Mouse (Mus musculus) limb, embryonic 10.5 days (tissue): ENCODE measurements around the gene Ppt2. TPM values are rescaled to one million over a fixed set of nuclear protein-coding genes. Genes with fewer than 3 reads are reported as not detected.

Source experiments
- DNase-seq: peaks from one replicate; pipeline ENCODE4 v3.0.0-alpha.2; 2017; ENCODE audit warnings: low spot score
- H3K27ac ChIP-seq: fragments of 300-500 bp; sonication (generic); 2 replicates; pipeline ENCODE4 v1.5.1; 2016; ENCODE audit warnings: mild to moderate bottlenecking
- H3K27me3 ChIP-seq: fragments of 300-500 bp; sonication (generic); 2 replicates; pipeline ENCODE4 v1.6.1; 2016; ENCODE audit warnings: low read depth, mild to moderate bottlenecking; ENCODE audit not compliant: poor library complexity, severe bottlenecking
- H3K36me3 ChIP-seq: fragments of 300-500 bp; sonication (generic); 2 replicates; pipeline ENCODE4 v1.6.1; 2016; ENCODE audit warnings: mild to moderate bottlenecking, moderate library complexity
- H3K4me1 ChIP-seq: fragments of 300-500 bp; sonication (generic); 2 replicates; pipeline ENCODE4 v1.6.1; 2016
- H3K4me3 ChIP-seq: fragments of 300-500 bp; sonication (generic); 2 replicates; pipeline ENCODE4 v1.5.1; 2016; ENCODE audit warnings: mild to moderate bottlenecking, moderate library complexity
- H3K9me3 ChIP-seq: fragments of 300-500 bp; sonication (generic); replicated peaks from 2 replicates; pipeline ENCODE4 v1.6.1; 2016; ENCODE audit warnings: mild to moderate bottlenecking
- WGBS: fragments of 180-500 bp; shearing (Covaris S2); methylation state at CpG from one replicate; pipeline ENCODE4 v1.1.7; 2016; 5-methylcytosine and 5-hydroxymethylcytosine counted together
- polyA plus RNA-seq: library from polyadenylated mRNA; unstranded; fragments of >200 nt; fragmentation: Nextera tagmentation; extraction: Ambion mirVana; gene quantifications from 2 replicates; pipeline ENCODE4 v1.2.1, GENCODE M21; 2016

Gene Ppt2
- polyA plus RNA-seq, 1 experiment from 2014 or later, result 21.0 TPM

DNA sequence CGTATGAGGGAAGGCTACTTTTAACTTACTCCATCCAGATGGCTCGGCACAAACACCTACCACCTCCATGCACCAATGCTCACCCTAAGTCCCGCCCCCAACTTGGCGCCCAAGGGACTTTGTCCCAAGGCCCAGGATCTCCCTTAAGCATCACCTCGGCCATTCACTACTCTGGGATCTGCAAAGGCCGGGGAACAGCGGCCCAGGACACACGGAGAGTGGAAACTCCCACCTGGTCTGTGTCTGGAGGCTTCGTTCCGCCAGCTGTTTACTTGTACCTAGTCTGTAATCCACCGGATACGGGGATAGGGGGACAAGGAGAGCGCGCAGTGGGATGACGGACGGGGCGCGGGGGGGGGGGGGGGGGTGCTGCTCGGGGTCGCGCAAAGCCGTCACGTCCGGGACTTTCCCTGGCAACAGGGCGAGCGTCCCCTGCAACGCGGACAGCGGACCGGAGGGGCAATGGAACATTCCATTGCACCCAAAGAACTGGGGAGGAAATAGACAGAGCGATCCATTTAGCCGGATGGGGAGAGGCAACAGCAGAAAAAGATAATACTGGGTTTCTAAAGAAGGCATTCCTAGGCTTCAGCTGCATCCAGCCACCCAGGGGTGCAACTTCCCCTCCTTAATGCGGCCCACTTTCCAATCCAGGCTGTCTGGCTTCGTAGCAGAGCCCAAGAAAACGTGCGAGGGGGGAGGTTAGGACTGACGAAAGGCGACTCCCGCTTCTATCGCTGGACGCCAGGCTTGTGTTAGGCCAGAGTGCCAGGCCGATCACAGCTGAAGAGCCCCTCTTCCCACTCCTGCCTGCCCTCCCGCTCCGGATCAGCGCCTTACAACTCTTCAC is 992 bp downstream of the Ppt2 start:
- Histone ChIP-seq H3K9me3 (no peaks in the 10 kb centered on the region), H3K4me1 (peaks cover 58% of the 10 kb centered on the region), H3K27me3 (peaks cover 41% of the 10 kb centered on the region), H3K27ac (peak overlapping the region; percentile 92), H3K36me3 (peaks cover 25% of the 10 kb centered on the region), H3K4me3 (peak overlapping the region; percentile 74)
- DNase-seq, result peak; percentile 94
- WGBS, result under 1% methylated on average over 42 of the region's 45 CpGs

DNA sequence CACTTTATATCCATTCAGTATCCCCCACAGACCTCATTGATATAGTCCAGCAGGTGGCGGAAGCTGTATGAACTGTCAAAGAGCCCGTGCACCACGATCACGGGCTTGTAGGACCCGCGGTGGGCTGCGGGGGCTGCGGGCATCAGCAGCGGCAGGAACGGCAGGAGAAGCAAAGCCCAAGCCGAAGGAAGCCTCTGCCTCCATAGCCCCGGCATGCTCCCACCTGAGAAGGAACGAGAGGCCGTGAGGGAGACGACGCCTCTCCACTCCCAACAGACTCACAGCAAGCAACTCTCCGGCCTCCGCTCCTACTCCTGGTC is 1.6 kb downstream of the Ppt2 start:
- Histone ChIP-seq H3K4me1 (peaks cover 53% of the 10 kb centered on the region), H3K9me3 (no peaks in the 10 kb centered on the region), H3K27ac (peak overlapping the region; percentile 92), H3K4me3 (peak overlapping the region; percentile 74), H3K27me3 (peaks cover 35% of the 10 kb centered on the region), H3K36me3 (peaks cover 30% of the 10 kb centered on the region)
- peak; percentile 59 for DNase-seq
- WGBS, result 0% methylated on average over 18 of the region's 18 CpGs

DNA sequence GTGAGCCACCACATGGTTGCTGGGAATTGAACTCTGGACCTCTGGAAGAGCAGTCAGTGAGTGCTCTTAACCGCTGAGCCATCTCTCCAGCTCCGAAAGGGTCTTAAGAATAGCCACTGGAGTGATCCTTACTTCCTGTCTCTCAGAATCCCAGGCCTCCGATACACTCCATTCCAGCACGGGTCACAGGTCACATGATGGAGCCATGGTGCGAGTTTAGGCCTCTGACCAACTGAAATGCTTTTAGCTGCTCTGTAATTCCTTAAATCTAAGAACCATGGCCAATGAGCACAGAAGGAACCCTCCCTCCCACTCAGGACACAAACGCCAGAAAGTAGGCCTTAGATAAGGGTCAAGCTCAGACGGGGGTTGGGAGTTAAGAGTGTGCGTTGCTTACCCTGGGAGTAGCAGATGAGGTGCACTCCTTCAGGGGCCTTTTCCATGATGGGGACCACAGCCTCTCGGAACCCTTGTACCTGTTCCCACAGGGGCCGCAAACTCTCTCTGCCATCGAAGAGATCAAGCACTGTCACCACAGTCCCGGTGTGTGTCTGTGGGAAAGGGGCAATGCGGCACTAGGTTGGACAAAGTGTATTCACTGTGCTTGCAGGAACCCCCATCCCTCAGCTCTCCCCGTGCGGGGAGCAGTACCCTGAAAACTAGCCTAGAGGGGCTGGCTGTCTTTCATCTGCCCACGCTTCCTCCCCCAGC is 2.1 kb downstream of the Ppt2 start:
- DNase-seq, result no peak
- Histone ChIP-seq H3K36me3 (peaks cover 35% of the 10 kb centered on the region), H3K9me3 (no peaks in the 10 kb centered on the region), H3K4me1 (peaks cover 47% of the 10 kb centered on the region), H3K27me3 (peaks cover 30% of the 10 kb centered on the region), H3K27ac (peak overlapping the region; percentile 92), H3K4me3 (peak overlapping the region; percentile 74)
- 57% methylated on average over 16 of the region's 16 CpGs for WGBS

DNA sequence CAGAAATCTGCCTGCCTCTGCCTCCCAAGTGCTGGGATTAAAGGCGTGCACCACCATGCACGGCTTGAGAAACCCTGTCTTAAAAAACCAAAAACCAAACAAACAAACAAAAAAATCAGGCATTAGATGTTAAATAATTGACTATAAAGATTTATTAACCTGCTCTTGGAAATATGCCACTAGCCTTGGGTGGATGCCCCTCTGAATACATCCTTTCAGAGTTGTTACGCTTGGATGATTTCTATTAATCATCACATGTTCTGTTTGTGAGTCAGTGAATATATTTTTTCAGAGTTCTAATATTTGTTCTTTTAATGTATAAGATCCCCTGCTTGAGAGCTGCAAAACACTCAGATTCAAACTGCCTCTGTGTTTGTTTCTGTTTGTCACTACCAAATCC is 3.3 kb downstream of the Ppt2 start:
- H3K4me3 ChIP-seq, result no peak overlapping the region
- H3K36me3 ChIP-seq, result peaks cover 43% of the 10 kb centered on the region
- H3K27me3 ChIP-seq, result peaks cover 17% of the 10 kb centered on the region
- no peak for DNase-seq
- WGBS, result 98% methylated on average over 3 of the region's 3 CpGs
- peaks cover 35% of the 10 kb centered on the region for H3K4me1 ChIP-seq
- H3K27ac ChIP-seq, result no peak overlapping the region
- H3K9me3 ChIP-seq, result no peaks in the 10 kb centered on the region

DNA sequence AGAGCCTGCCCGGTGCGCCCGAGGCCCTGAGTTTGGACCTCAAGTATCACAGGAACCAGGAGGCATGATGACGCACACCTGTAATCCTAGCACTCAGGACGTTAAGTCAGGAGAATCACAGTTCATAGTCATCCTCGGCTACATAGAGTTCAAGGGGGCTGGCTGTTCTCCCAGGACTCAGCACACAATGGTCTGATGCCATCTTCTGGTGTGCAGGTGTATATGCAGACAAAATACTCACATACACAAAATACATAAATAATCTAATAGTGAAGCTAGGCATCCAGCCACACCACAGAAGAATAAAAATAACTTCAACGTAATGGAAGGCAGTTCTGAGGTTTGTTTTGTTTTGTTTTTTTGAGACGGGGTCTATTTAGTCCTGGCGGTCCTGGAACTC is 5.1 kb downstream of the Ppt2 start:
- H3K36me3 ChIP-seq, result peaks cover 44% of the 10 kb centered on the region
- H3K27me3 ChIP-seq, result no peaks in the 10 kb centered on the region
- peaks cover 17% of the 10 kb centered on the region for H3K4me1 ChIP-seq
- DNase-seq, result no peak
- 88% methylated on average over 9 of the region's 9 CpGs for WGBS
- H3K9me3 ChIP-seq, result no peaks in the 10 kb centered on the region
- no peak overlapping the region for H3K4me3 ChIP-seq
- no peak overlapping the region for H3K27ac ChIP-seq

DNA sequence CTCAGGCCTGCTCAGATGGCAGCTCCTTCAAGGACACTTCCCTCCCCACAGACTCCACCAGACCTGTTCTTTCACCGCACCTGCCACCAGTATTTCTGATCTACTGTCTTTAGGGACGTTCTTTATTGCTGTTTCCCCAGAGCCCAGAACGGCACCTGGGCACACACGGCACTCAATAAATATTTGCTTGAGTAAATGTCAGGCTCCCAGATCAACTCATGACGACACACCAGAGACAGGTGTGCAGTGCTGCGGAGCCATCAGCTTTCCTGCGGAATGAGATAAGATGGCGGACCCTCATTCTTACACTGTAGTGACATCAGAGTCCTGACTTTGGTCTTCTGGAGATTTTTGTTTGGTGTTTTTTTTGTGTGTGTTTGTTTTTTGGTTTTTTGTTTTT is 7.3 kb downstream of the Ppt2 start:
- Histone ChIP-seq H3K9me3 (no peaks in the 10 kb centered on the region), H3K4me1 (peaks cover 1% of the 10 kb centered on the region), H3K36me3 (peaks cover 59% of the 10 kb centered on the region), H3K27ac (no peak overlapping the region), H3K27me3 (no peaks in the 10 kb centered on the region), H3K4me3 (no peak overlapping the region)
- DNase-seq, result no peak
- 93% methylated on average over 8 of the region's 8 CpGs for WGBS

DNA sequence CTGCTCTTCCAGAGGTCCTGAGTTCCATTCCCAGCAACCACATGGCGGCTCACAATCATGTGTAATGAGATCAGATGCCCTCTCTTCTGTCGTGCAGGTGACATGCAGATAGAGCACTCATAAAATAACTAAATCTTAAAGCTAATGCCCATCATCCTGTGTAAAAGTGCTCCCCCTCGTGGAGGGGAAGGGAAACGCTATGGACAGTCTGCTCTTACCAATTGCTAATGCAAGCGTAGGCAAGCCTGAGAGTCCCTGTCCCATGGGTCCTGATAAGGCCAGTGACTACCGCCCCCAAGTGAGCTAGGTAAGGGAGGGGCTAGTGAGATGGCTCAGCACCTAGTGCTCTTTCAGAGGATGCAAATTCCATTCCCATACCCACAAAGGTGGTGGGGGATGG is 9.3 kb downstream of the Ppt2 start:
- WGBS, result 24% methylated on average over 6 of the region's 6 CpGs
- peak; percentile 69 for DNase-seq

DNA sequence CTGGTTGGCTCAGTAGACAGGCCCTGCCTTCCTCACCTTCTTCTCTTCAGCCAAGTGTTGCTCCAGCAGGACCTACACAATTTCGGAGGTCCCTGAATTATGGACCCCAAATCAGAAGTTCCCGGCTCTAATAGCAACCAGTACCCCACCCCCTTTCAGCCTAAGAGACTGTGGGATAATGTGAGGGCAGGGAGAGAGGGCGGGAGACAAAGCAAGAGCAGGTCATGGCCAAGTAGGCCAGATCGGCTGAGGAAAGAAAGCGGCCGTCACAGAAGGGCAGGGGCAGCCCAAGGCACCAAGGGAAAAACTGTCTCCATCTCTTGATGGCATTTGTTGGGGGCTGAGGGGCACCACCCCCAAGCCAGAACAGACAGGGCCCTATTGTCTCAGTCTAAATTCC is 12.4 kb downstream of the Ppt2 start, which contains the start of gene Egfl8:
Gene Egfl8, minus strand, starts transcription at position 101 of the 400 bp plus-strand sequence.
- Histone ChIP-seq H3K27me3 (no peaks in the 10 kb centered on the region), H3K36me3 (peaks cover 72% of the 10 kb centered on the region), H3K4me3 (no peak within 1 kb of the TSS), H3K27ac (0 out of 2 replicates have a peak within 1 kb of the TSS, but pooled peaks have one; percentile 43), H3K4me1 (no peaks in the 10 kb centered on the region), H3K9me3 (no peaks in the 10 kb centered on the region)
- DNase-seq, result no peak
- 81% methylated on average over 6 of the region's 6 CpGs for WGBS

More for the DNA sequence above, 9.3 kb downstream of the Ppt2 start:
- peaks cover 70% of the 10 kb centered on the region for H3K36me3 ChIP-seq
- H3K9me3 ChIP-seq, result no peaks in the 10 kb centered on the region
- no peaks in the 10 kb centered on the region for H3K4me1 ChIP-seq
- H3K4me3 ChIP-seq, result no peak overlapping the region
- H3K27me3 ChIP-seq, result no peaks in the 10 kb centered on the region
- no peak overlapping the region for H3K27ac ChIP-seq

DNA sequence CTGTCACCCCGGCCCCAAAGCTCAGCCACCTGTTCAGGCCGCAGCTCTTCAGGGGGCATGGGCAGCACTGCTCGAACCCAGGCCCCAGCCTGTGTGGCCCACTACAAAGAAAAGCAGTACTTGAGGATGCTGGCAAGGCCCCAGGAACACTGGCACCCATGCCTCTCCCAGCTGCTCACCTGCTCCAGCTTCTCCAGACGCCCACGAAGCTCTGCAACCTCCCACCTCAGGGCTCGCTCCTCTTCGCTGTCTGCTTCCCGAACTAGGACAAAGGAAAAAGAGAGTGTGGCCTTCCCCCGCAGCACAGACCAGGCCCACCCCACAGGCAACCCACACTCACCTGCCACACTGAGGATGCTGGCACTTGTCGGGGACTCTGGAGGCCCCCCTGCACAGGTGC is 14.5 kb downstream of the Ppt2 start:
- 92% methylated on average over 10 of the region's 10 CpGs for WGBS
- H3K36me3 ChIP-seq, result peaks cover 79% of the 10 kb centered on the region
- H3K27ac ChIP-seq, result no peak overlapping the region
- DNase-seq, result no peak
- H3K9me3 ChIP-seq, result no peaks in the 10 kb centered on the region
- H3K4me1 ChIP-seq, result peaks cover under 1% of the 10 kb centered on the region; the same call in 1 of the 2 replicates
- H3K27me3 ChIP-seq, result no peaks in the 10 kb centered on the region
- H3K4me3 ChIP-seq, result peak overlapping the region; percentile 21; the same call in 1 of the 2 replicates

DNA sequence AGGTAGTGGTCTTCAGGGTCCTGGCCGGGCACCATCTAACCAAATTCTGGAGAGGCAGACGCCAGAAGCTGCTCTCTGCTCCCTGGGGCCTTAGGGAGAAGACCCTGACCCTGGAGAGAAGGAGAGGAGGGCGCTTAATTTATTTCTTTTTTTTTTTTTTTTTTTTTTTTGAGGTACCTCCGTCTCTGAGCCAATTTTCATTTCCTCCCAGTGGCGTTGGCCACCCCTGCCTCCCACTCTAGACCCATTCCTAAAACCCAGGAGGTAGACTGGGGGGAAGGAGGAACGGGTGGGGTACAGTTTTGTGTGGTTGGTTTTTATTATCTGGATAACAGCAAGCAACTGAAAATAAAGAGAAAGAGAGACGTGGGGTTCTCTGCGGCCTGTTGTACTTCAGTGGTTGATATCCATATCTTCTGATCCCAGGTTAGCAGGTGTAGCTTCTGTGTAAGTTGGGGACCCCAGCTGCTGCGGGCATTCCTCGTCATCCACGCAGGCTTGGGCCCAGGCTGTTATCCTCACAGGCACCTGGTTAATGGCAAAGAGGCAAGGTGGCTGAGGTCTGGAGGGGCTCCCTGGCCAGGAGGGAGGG is 15.2 kb downstream of the Ppt2 start:
- peaks cover 86% of the 10 kb centered on the region for H3K36me3 ChIP-seq

DNA sequence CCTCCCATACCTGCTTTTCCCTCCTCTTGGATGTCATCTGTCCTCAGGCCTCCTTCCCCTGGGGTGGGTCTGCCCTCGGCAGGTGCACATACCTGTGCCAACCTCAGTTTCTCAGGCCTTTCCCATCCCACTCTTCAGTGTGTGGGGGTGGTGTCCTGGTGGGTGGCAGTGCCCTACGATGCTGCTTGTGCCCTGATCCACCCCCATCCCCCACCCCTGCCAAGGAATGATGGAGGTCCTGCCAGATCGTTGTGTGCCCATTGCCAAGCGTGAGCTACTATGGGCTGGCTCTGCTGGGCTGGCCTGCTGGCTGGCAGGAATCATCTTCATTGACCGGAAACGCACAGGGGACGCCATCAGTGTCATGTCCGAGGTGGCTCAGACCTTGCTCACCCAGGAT is 17.3 kb downstream of the Ppt2 start:
- Histone ChIP-seq H3K4me3 (no peak overlapping the region), H3K36me3 (peaks cover 79% of the 10 kb centered on the region), H3K9me3 (no peaks in the 10 kb centered on the region), H3K4me1 (peaks cover 18% of the 10 kb centered on the region), H3K27me3 (no peaks in the 10 kb centered on the region), H3K27ac (no peak overlapping the region)
- DNase-seq, result no peak
- WGBS, result 94% methylated on average over 8 of the region's 8 CpGs

More for the DNA sequence above, 15.2 kb downstream of the Ppt2 start:
- H3K9me3 ChIP-seq, result no peaks in the 10 kb centered on the region
- no peak overlapping the region for H3K27ac ChIP-seq
- peaks cover 7% of the 10 kb centered on the region; the same call in 1 of the 2 replicates for H3K4me1 ChIP-seq
- no peaks in the 10 kb centered on the region for H3K27me3 ChIP-seq
- DNase-seq, result no peak
- no peak overlapping the region for H3K4me3 ChIP-seq
- WGBS, result 89% methylated on average over 11 of the region's 11 CpGs

DNA sequence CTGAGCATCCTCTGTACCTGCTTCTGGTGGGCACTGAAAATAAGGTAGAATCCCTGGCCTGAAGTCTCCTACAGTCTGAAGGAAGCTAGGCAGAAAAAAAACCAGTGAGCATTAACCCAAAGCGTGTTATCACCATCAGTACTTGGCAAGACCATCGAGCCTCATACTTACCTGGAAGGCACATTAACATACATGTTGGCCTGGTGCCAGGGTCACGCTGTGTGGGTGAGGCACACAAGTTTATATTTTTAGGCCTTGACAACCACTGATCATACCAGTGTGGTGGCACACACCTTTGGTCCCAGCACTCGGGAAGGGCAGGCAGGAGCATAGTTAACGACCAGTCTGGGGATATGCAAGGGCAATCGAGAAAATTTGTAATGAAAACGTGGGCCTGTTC is 20.3 kb downstream of the Ppt2 start:
- Histone ChIP-seq H3K9me3 (no peaks in the 10 kb centered on the region), H3K27me3 (no peaks in the 10 kb centered on the region), H3K4me1 (peaks cover 33% of the 10 kb centered on the region), H3K4me3 (peak overlapping the region; percentile 4; the same call in 1 of the 2 replicates), H3K27ac (no peak overlapping the region), H3K36me3 (peaks cover 49% of the 10 kb centered on the region)
- no peak for DNase-seq
- WGBS, result 86% methylated on average over 7 of the region's 7 CpGs
